Mouse (Mus musculus) mesoderm, embryonic 11.5 days (tissue): ENCODE results near the gene Gm14632.
"Not testable (repeated sequence)": the region's sequence is repeated elsewhere in the genome, so short reads cannot be mapped to it uniquely, and the experiment has no call there.

Source experiments
- DNase-seq: peaks from one replicate; pipeline ENCODE4 v3.0.0-alpha.2; 2012; ENCODE audit warnings: low read depth, low spot score

Gene Gm14632

DNA sequence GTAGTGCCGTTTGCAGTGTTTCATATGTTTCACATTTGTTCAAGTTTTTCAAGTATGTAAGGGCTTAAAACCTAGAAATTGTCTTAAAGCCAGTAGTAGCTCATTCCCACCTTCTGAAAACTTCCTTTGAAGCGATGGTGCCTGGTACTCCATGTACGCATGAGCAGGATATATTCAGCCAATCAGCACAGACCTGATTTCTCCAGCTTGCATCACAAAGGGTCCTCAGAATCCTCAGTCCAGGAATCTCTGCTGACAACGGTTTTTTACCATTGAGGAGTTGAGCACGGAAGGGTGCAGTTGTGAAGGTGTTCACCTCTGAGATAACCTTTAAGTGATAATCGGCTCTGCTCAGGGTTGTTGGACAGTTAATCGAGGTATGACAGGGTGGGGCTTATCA is at the start of gene Gm14632:
Gene Gm14632 (plus strand): TSS at position 301 of the 400 bp plus-strand sequence.
- DNase-seq: not testable (repeated sequence)
